Mouse (Mus musculus): ENCODE results near the gene Trp53. TPM values are rescaled to one million over a fixed set of nuclear protein-coding genes. Genes with fewer than 3 reads are reported as not detected.
A peak's percentile ranks its signal among the peaks of the same experiment; 100 is the strongest.

The Trp53 gene
- polyA plus RNA-seq, 1 experiment: 13.6 TPM

DNA sequence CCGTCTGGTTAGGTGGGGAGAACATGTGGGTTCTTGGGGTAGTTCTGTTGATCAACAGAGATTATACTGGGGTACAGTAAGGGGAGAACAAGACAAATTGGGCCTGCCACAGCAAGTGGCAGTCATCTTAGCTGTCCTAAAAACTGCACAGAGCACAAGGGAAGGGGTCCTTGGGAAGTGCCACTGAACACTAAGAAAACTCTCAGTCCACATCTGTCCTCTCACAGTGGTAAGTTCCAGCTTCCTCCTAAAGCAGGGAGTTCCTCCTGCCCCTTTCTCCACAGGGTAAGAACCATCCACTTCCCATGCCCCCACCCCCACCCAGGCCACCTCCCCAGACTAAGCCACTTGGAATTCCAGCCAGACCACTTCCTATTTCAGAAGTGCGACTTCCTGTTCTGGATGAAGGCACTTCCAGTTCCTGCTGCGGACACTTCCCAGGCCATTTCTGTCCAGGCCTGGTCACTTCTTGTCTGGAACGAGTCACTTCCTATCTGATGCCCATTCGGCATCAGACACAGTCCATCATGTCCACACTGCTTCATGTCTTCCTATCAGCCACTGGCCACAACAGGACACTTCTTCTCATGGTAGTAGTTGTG lies 25.5 kb upstream of the Trp53 start:
- no peak overlapping the region for H3K27ac ChIP-seq (replicated peaks; ENCODE audit: low read depth, low read length)
- no peak overlapping the region for H3K4me3 ChIP-seq (ENCODE audit: insufficient read depth, low read depth, low read length)
- no peaks in the 10 kb centered on the region for H3K4me1 ChIP-seq (ENCODE audit: control insufficient read depth, insufficient read depth, insufficient read length, low read length)

- Histone ChIP-seq H3K4me1 (ENCODE audit: control insufficient read depth, insufficient read depth, insufficient read length, low read length) (no peaks in the 10 kb centered on the region; the same call in 1 of the 2 replicates), H3K27ac (replicated peaks; ENCODE audit: low read depth, low read length) (no peak overlapping the region), H3K4me3 (ENCODE audit: insufficient read depth, low read depth, low read length) (no peak overlapping the region)
Measured at GRCm38 (mm10) chr11:69557381-69557958, 22.7 kb upstream of the Trp53 start.

- Histone ChIP-seq H3K4me3 (ENCODE audit: insufficient read depth, low read depth, low read length) (no peak overlapping the region), H3K4me1 (ENCODE audit: control insufficient read depth, insufficient read depth, insufficient read length, low read length) (no peaks in the 10 kb centered on the region; the same call in 1 of the 2 replicates), H3K27ac (replicated peaks; ENCODE audit: low read depth, low read length) (no peak overlapping the region)
Measured at GRCm38 (mm10) chr11:69558756-69559155, 21.4 kb upstream of the Trp53 start.

GRCm38 (mm10) chr11:69559183-69559582 lies 21.0 kb upstream of the Trp53 start:
- Histone ChIP-seq H3K27ac (replicated peaks; ENCODE audit: low read depth, low read length) (no peak overlapping the region), H3K4me3 (ENCODE audit: insufficient read depth, low read depth, low read length) (no peak overlapping the region), H3K4me1 (ENCODE audit: control insufficient read depth, insufficient read depth, insufficient read length, low read length) (no peaks in the 10 kb centered on the region; the same call in 1 of the 2 replicates)

- Histone ChIP-seq H3K4me1 (ENCODE audit: control insufficient read depth, insufficient read depth, insufficient read length, low read length) (no peaks in the 10 kb centered on the region; the same call in 1 of the 2 replicates), H3K27ac (replicated peaks; ENCODE audit: low read depth, low read length) (no peak within 1 kb of the TSS), H3K4me3 (ENCODE audit: insufficient read depth, low read depth, low read length) (no peak within 1 kb of the TSS)
Measured at GRCm38 (mm10) chr11:69559851-69560765, 20.1 kb upstream of the Trp53 start, which contains the start of gene Efnb3. Gene Efnb3 (minus strand): TSS chr11:69560205.

DNA sequence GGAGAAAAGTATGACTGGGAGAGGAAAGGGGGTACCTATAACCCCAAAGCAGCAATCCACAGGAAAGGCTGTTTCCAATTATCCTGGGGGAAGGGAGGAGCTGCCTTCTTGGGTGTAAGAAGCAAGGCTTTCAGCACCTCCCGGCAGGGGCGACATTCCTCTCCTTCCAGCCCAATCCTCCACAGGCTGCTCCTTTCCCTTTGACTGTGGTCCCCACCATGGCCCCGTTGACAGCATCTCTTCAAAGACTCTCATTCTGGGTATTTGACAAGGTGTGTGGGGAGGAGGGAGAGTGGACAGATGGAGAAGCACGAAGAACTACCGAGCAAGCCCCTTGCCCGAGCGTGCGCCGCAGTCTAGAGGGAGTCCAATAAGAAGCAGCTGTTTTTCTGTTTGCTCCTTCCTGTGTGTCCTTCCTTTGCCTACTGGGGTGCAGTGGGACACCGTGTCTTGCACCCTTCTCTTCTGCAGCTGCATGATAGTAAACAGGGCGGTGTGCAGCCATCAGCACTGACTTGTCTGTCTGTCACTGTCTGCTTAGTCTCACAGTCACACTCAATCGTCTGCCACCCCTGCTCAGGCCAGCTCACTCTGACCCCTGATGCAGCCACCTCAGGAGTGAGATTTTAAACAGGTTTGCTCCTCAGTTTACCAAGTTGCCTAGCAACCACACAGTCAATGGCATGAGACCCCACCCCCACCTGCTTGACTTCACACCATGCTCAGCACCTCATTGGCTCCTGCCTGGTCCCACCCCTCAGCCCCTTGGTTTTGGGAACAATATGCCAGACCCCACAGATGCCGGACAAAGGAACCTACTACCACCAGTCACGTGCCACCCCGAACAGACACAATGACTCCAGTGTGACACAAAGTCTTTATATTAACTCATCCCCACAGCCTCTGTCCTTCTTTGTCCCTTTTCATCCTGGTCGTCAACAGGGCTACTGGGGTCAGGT lies 19.0 kb upstream of the Trp53 start:
- no peak overlapping the region for H3K27ac ChIP-seq (replicated peaks; ENCODE audit: low read depth, low read length)
- no peak overlapping the region for H3K4me3 ChIP-seq (ENCODE audit: insufficient read depth, low read depth, low read length)
- H3K4me1 ChIP-seq (ENCODE audit: control insufficient read depth, insufficient read depth, insufficient read length, low read length): no peaks in the 10 kb centered on the region; the same call in 1 of the 2 replicates

DNA sequence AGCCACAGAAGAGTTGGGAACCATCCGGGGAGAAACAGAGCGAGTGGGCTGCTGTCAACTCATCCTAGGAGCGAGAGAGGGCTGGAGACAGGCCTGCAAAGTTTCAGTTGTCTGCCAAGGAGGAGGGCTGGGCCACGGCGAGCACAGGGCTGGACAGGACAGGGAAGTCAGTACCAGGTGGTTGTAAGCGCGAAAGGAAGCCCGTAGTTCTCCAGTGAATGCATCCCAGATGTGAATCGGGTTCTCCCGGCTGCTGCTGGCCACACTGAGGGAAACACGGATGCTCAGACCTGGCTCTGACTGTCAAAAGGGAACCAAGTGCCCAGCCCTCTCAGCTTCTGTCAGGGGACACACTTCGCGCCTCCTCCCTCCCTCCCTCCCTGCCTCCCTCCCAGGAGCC lies 16.8 kb upstream of the Trp53 start:
- Histone ChIP-seq H3K27ac (replicated peaks; ENCODE audit: low read depth, low read length) (no peak overlapping the region), H3K4me3 (ENCODE audit: insufficient read depth, low read depth, low read length) (no peak overlapping the region), H3K4me1 (ENCODE audit: control insufficient read depth, insufficient read depth, insufficient read length, low read length) (no peaks in the 10 kb centered on the region; the same call in 1 of the 2 replicates)

- Histone ChIP-seq H3K27ac (replicated peaks; ENCODE audit: low read depth, low read length) (no peak overlapping the region), H3K4me1 (ENCODE audit: control insufficient read depth, insufficient read depth, insufficient read length, low read length) (no peaks in the 10 kb centered on the region; the same call in 1 of the 2 replicates), H3K4me3 (ENCODE audit: insufficient read depth, low read depth, low read length) (no peak overlapping the region)
Measured at GRCm38 (mm10) chr11:69564391-69564790, 15.8 kb upstream of the Trp53 start.

GRCm38 (mm10) chr11:69565131-69565530 lies 15.0 kb upstream of the Trp53 start:
- Histone ChIP-seq H3K4me3 (ENCODE audit: insufficient read depth, low read depth, low read length) (no peak overlapping the region), H3K27ac (replicated peaks; ENCODE audit: low read depth, low read length) (no peak overlapping the region), H3K4me1 (ENCODE audit: control insufficient read depth, insufficient read depth, insufficient read length, low read length) (no peaks in the 10 kb centered on the region; the same call in 1 of the 2 replicates)

DNA sequence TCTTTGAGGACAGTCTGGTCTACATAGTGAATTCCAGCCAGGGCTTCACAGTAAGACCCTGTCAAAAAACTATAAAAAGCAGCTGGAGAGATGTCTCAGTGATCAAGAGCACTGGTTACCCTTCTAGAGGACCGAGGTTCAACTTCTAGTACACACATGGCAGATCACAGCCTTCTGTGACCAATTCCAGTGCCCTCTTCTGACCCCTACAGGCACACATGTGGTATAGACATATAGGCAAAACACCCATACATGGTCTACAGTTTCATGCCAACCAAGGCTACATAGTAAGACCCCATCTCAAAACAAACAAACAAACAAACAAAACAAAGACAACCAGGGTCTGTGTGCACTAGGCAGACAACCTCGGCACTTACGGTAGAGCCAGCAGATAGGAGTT lies 4.9 kb upstream of the Trp53 start:
- no peaks in the 10 kb centered on the region for H3K4me1 ChIP-seq (ENCODE audit: control insufficient read depth, insufficient read depth, insufficient read length, low read length)
- H3K27ac ChIP-seq (replicated peaks; ENCODE audit: low read depth, low read length): no peak overlapping the region
- no peak overlapping the region for H3K4me3 ChIP-seq (ENCODE audit: insufficient read depth, low read depth, low read length)

GRCm38 (mm10) chr11:69576307-69576706 lies 3.9 kb upstream of the Trp53 start:
- Histone ChIP-seq H3K4me1 (ENCODE audit: control insufficient read depth, insufficient read depth, insufficient read length, low read length) (no peaks in the 10 kb centered on the region), H3K4me3 (ENCODE audit: insufficient read depth, low read depth, low read length) (no peak overlapping the region), H3K27ac (replicated peaks; ENCODE audit: low read depth, low read length) (no peak overlapping the region)

DNA sequence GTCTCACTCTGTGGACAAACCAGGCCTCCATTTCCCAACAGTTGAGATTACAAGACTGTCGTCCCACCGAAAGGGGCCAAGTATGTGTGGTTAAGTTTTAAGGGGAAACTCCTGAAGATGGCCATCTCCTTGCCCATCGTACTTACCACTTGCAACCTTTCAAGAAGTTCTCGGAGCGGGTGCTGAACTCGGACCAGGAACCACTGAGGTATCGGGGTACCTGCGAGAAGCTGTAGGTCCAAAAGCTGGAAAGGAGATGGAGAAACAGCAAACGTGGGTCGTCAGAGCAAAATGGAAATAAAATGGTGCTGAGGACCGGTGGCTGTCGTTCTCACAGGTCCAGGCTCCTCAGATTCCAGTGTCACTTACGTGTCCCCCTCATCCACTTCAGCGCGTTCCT lies 1.9 kb upstream of the Trp53 start:
- Histone ChIP-seq H3K4me3 (ENCODE audit: insufficient read depth, low read depth, low read length) (peak overlapping the region; percentile 86), H3K4me1 (ENCODE audit: control insufficient read depth, insufficient read depth, insufficient read length, low read length) (peaks cover 5% of the 10 kb centered on the region), H3K27ac (replicated peaks; ENCODE audit: low read depth, low read length) (no peak overlapping the region)

DNA sequence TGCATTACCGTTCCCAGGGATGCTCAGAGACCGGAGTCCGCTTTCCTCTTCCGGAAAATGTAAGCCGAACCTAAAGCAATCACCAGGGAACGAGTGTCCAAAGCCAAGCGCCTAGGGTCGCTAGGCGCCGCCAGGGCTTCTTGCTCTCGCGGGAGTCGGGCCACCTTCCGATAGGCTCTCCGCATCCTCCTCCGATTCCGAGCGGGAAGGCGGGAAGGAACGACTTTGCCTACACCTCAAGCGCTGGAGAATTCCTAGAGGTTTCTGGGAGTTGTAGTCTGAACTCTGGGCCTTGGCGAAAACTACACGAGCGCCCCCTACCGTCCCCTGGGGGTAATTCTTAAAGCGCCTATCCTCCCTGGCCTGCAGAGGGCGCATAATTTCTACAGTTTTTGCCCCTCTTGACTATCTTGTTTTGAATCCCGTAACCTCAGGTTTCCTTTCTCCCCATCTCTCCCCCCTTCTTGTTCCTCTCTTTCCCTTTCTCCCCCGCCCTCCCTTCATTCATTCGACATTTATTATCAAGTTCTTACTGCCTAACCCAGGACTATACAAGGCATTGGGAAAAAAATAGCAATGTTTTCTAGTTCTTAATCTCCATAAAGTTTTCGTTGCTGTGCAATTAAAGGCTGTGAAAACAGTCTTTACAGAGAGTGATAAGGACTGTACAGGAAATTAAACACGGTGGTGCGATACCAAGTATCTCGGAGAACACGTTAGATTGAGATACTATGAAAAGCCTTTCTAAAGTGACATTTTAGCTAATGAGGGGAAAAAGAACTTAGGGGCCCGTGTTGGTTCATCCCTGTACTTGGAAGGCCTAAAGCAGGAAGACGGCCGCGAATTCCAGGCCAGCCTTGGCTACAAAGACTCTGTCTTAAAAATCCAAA lies 786 bp upstream of the Trp53 start:
- Histone ChIP-seq H3K4me3 (ENCODE audit: insufficient read depth, low read depth, low read length) (peak overlapping the region; percentile 89), H3K4me1 (ENCODE audit: control insufficient read depth, insufficient read depth, insufficient read length, low read length) (peaks cover 5% of the 10 kb centered on the region), H3K27ac (replicated peaks; ENCODE audit: low read depth, low read length) (peak overlapping the region; percentile 89)
